Mouse (Mus musculus) erythroblast, adult 5-6 weeks (primary cell): ENCODE data around the gene A630001G21Rik. TPM values are rescaled to one million over a fixed set of nuclear protein-coding genes. Genes with fewer than 3 reads are reported as not detected.
"Not testable (repeated sequence)": the region's sequence is repeated elsewhere in the genome, so short reads cannot be mapped to it uniquely, and the experiment has no call there.

ENCODE experiments used
- ATAC-seq: replicated peaks from 2 replicates; pipeline ENCODE4 v1.8.0; 2016; ENCODE audit warnings: moderate number of reproducible peaks, mild to moderate bottlenecking, moderate TSS enrichment, inconsistent platforms; ENCODE audit not compliant: poor library complexity, low FRiP score, severe bottlenecking
- total RNA-seq, 2 experiments: library from RNA; stranded (forward) in 1 of 2; stranded (reverse) in 1 of 2; fragments of 150-400 nt in 1 of 2; fragments of 200-764, 138-1000 nt in 1 of 2; gene quantifications; 2 replicates each; pipeline versions ENCODE4 v1.2.3 to v1.2.4; 2015 to 2017; ENCODE audit warnings: low replicate concordance in 2 of 2

Gene A630001G21Rik
- total RNA-seq (2015; ENCODE audit: low replicate concordance) (11.0 and 14.2 TPM in 2 replicates), total RNA-seq (2017; ENCODE audit: low replicate concordance) (13.9 and 28.5 TPM in 2 replicates)

GRCm38 (mm10) chr1:85778436-85778835, at the start of gene A630001G21Rik:
A630001G21Rik (minus strand) TSS chr1:85778643.
- ATAC-seq: no peak

DNA sequence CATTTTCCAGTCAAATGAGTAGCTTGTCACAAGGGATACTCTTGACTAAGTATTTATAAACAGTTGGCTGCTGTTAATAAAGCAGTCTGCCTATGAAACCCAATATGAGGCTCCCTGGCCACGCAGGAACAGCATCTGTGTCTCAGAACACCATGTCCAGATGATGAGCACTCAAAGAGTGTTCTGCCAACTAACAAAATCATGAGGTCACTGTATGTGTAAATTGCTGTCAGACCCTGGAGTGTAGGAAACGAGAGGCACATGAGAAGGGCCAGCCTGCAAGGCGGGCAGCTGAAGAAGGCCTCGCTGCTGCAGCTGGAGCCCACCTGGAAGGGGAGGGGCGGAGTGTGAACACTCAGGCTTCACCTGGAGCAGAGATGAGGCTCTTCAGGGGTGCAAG, 48.7 kb upstream of the A630001G21Rik start:
- ATAC-seq: no peak

DNA sequence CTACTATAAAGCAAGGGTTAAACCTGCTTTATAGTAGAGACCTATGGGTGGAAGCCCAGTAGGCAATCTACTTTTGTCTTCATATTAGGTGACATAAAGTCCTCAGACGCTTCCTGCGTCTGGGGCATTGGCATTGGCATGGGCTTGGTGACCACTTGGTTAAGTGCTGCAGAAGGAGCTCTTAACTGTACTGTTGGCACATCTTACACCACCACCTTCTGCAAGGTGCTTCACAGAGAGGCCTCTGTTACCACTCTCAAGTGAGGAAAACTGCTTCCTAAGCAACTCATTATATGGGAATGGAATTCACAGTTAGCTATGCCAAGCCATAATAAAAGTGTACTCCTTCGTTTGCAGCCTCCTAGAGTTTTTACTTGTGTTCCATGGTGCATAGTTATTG, 46.5 kb upstream of the A630001G21Rik start:
- ATAC-seq: no peak

DNA sequence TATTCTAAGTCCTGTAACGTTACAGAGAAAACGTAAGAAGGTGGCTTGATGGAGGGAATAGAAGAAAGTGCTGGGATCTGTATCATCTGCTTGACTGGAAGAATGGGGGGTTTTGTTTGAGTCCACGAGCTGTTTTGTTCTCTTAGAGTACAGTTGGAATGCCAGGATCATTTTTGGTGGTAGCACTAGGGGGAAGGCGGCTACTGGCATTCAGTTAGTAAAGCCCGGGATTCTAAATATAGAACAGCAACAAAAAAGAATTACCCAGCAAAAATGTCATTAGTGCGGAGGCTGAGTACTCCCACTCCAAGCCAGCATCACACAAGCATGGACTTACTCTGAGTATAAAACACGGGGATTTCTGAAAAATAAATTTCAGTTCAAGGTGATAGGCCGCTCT, 43.8 kb upstream of the A630001G21Rik start:
- no peak for ATAC-seq

DNA sequence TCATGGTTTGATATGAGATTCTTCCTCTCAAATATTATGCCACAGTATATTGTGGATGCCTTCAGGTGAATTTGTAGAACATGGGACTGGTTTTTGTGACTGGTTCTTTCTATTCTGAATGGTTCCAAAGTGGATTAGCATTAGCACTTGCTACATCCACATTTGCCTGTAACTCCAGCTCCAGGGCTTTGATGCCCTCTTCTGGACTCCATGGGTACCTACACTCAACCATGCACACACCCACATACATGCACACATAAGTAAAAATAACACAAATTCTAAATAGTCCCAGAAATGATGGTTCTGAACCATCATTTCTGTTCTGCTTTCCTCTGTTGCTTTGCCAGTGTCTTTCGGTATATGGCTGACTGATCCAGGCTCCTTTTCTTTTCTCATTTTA, 41.3 kb upstream of the A630001G21Rik start:
- no peak for ATAC-seq

- ATAC-seq: no peak
Measured at GRCm38 (mm10) chr1:85818121-85818520, 39.7 kb upstream of the A630001G21Rik start.

DNA sequence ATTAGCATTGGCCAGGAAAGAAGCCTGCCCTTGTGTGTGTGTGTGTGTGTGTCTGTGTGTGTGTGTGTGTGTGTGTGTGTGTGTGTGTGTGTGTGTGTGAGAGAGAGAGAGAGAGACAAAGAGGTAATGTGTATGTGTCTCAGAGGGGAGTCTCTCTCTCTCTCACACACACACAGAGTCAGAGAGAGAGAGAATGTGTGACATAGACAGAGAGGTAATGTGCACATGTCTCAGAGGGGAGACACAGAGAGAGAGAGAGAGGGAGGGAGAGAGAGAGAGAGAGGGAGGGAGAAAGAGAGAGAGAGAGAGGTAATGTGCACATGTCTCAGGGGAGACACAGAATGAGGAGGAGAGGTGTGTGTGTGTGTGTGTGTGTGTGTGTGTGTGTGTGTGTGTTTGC, 35.8 kb upstream of the A630001G21Rik start:
- ATAC-seq: not testable (repeated sequence)

GRCm38 (mm10) chr1:85810787-85811186, 32.3 kb upstream of the A630001G21Rik start:
- ATAC-seq: no peak

- ATAC-seq: no peak
Measured at GRCm38 (mm10) chr1:85810343-85810742, 31.9 kb upstream of the A630001G21Rik start.

DNA sequence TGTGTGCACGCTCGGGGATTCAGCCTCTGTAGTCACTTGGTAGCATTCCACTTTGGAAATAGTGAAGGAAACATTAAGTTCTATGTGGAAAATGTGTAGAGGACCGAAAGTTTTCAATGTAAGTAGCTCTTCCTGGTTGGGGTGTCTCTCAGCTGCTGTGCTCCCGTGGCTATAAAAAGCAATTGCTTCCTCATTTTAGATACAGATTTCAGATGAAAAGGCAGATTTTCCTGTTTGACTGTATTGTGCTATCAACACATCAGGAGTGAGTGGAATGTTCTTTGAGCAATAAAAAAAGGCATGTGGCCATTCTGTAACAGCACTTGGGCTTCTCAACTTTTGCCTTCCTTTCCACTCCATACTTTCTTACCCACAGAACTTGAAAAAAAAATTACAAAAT, 30.8 kb upstream of the A630001G21Rik start:
- no peak for ATAC-seq

- ATAC-seq: no peak
Measured at GRCm38 (mm10) chr1:85804551-85804950, 26.1 kb upstream of the A630001G21Rik start.

- ATAC-seq: no peak
Measured at GRCm38 (mm10) chr1:85802517-85802916, 24.1 kb upstream of the A630001G21Rik start.

DNA sequence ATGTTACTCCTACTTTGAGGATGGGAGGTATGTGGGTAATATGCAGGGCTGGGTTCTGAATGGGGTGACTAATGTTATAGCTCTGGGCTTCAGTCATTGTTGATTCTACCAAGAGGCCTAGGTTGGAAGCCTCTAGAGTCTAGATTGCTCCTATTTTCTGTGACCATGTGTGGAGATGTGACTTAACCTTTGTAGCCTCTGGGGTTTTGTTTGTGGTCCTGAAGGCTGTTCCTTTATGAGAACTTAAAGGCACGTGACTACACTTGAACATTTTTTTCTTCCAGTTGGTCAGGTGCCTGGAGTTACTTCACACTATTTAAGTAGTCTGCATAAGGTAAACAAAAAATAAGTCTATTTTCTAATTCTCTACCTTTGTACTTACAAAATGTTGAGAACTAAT, 21.3 kb upstream of the A630001G21Rik start:
- ATAC-seq: no peak

GRCm38 (mm10) chr1:85795196-85795595, 16.8 kb upstream of the A630001G21Rik start:
- no peak for ATAC-seq

- peak; percentile 62 for ATAC-seq
Measured at GRCm38 (mm10) chr1:85794106-85794771, 15.8 kb upstream of the A630001G21Rik start.

DNA sequence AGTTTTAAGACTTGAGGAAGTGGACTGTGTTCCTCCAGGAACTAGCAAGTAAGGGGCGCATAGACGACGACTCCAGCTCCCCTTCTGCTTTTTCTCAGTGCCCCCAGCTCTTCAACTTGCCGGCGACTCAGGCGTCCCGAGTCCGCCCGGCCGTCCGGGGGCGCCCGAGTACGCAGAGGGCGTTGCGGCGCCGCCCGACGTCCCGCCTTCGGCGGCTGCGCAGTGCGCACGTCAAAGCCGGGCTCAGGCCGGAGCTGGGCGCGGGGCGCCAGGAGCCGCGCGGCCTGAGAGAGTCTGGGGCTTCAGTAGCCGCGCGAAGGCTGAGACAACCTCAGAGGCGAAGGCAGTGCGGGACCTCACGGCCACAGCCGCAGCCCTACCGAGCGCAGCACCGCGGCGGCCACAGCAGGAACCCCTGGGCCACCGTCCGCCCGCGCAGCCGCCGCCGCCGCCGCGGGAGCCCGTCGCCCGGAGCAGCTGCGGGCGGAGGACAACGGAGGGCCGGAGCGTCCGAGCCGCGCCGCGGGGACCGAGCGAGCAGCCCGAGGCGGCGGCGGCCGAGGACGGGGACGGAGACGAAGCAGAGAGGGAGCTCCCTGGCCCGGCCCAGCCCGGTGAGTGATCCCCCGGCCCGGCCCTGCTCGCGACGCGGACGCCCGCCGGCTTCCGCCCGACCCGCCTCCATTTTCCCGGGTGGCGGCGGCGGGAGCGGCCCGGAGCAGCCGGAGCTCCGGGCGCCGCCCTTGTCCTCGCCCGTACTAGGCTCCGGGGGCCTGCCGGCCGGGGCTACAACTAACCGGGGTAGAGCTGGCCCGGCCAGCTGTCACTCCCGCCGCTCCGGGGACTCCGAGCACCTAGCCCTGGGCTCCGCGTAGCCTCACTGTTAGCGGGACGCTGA, 15.0 kb upstream of the A630001G21Rik start, which contains the start of gene Cab39:
Cab39 (plus strand) TSS at position 234 of the 898 bp plus-strand sequence.
- peak; percentile 92 for ATAC-seq

GRCm38 (mm10) chr1:85791476-85791875, 13.0 kb upstream of the A630001G21Rik start:
- no peak for ATAC-seq

DNA sequence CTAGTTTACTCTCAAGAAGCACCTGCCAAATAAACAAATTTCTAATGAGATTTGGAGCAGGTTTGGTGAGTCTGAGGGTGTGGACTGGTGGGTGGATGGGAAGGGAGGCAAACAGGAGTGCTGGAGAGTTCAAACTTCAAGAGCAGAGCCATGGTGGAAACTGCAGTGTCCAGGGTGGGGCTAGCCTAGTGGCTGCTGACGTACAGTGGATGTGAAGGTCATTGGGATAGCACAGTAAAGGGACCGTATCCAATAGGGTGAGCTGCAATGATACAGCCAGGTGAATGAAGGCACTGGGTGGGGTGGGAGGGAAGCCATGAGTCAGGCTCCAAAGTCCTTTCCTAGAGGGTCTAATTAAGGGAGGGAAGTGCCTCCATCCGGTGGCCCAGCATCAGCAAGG, 12.1 kb upstream of the A630001G21Rik start:
- ATAC-seq: no peak

- no peak for ATAC-seq
Measured at GRCm38 (mm10) chr1:85779428-85780180, 1.2 kb upstream of the A630001G21Rik start.

GRCm38 (mm10) chr1:85779012-85779411, 569 bp upstream of the A630001G21Rik start:
- no peak for ATAC-seq
